Mouse (Mus musculus) olfactory bulb, adult 2 months (tissue): ENCODE measurements around the gene Acly. TPM values are rescaled to one million over a fixed set of nuclear protein-coding genes. Genes with fewer than 3 reads are reported as not detected.

Source experiments
- H3K27ac ChIP-seq: fragments of 200-500 bp; 2 replicates; pipeline ENCODE4 v1.5.1; 2012; ENCODE audit warnings: low read depth, low read length; ENCODE audit not compliant: insufficient read depth
- H3K4me1 ChIP-seq: fragments of 200-500 bp; 2 replicates; pipeline ENCODE4 v1.6.1; 2012; ENCODE audit warnings: low read length; ENCODE audit not compliant: control insufficient read depth, insufficient read depth
- H3K4me3 ChIP-seq: fragments of 200-500 bp; 2 replicates; pipeline ENCODE4 v1.5.1; 2012; ENCODE audit warnings: mild to moderate bottlenecking, low read depth, low read length, moderate library complexity; ENCODE audit not compliant: insufficient read depth
- CTCF ChIP-seq: fragments of 200-500 bp; IDR thresholded peaks from 2 replicates; pipeline ENCODE4 v1.5.1; 2012; ENCODE audit warnings: low read depth, mild to moderate bottlenecking, low read length, moderate library complexity; ENCODE audit not compliant: insufficient read depth
- POLR2A ChIP-seq: fragments of 200-500 bp; IDR thresholded peaks from 2 replicates; pipeline ENCODE4 v1.6.1; 2012; ENCODE audit warnings: mild to moderate bottlenecking, low read depth, low read length, moderate library complexity; ENCODE audit not compliant: insufficient read depth
- WGBS: fragments of 180-500 bp; shearing (Covaris S2); methylation state at CpG from one replicate; pipeline ENCODE4 v1.1.7; 2018; 5-methylcytosine and 5-hydroxymethylcytosine counted together
- polyA plus RNA-seq: library from polyadenylated mRNA; stranded (reverse); fragments of >200 nt; gene quantifications from 2 replicates; pipeline ENCODE4 v1.2.4, GENCODE M21; 2012; ENCODE audit warnings: low replicate concordance; ENCODE audit not compliant: missing spikeins, insufficient read depth, insufficient read length

The Acly gene
- polyA plus RNA-seq, 1 experiment, result not detected

- Histone ChIP-seq H3K4me1 (peaks cover 2% of the 10 kb centered on the region; the same call in 1 of the 2 replicates), H3K27ac (peak within 1 kb of the TSS; percentile 5), H3K4me3 (peak within 1 kb of the TSS; percentile 69)
- under 1% methylated on average over 83 of the region's 83 CpGs for WGBS
- TF ChIP-seq POLR2A (peak; percentile 98), CTCF (peak; percentile 56)
These were observed 55.4 kb downstream of the Acly start, which contains the start of gene Klhl11 for GRCm38 (mm10) chr11:100472197-100472934. Klhl11 (minus strand) TSS chr11:100472741.

- TF ChIP-seq POLR2A (no peak), CTCF (no peak)
- 2% methylated on average over 30 of the region's 30 CpGs for WGBS
These were observed 56.2 kb downstream of the Acly start for GRCm38 (mm10) chr11:100471352-100472196.

GRCm38 (mm10) chr11:100465833-100466232, 62.0 kb downstream of the Acly start:
- 63% methylated on average over 1 of the region's 1 CpGs for WGBS

More at GRCm38 (mm10) chr11:100471352-100472196, 56.2 kb downstream of the Acly start:
- peak overlapping the region; percentile 5; the same call in 1 of the 2 replicates for H3K27ac ChIP-seq
- peaks cover 2% of the 10 kb centered on the region; the same call in 1 of the 2 replicates for H3K4me1 ChIP-seq
- peak overlapping the region; percentile 69 for H3K4me3 ChIP-seq

GRCm38 (mm10) chr11:100465229-100465792, 62.5 kb downstream of the Acly start:
- no peak overlapping the region for H3K27ac ChIP-seq
- no peak overlapping the region for H3K4me3 ChIP-seq
- H3K4me1 ChIP-seq, result peaks cover 3% of the 10 kb centered on the region; the same call in 1 of the 2 replicates
- TF ChIP-seq CTCF, result no peak
- TF ChIP-seq POLR2A, result no peak
- 92% methylated on average over 1 of the region's 1 CpGs for WGBS

More at GRCm38 (mm10) chr11:100465833-100466232, 62.0 kb downstream of the Acly start:
- H3K4me3 ChIP-seq, result no peak overlapping the region
- TF ChIP-seq CTCF, result no peak
- TF ChIP-seq POLR2A, result no peak
- no peak overlapping the region for H3K27ac ChIP-seq
- H3K4me1 ChIP-seq, result peaks cover 4% of the 10 kb centered on the region; the same call in 1 of the 2 replicates

- Histone ChIP-seq H3K4me3 (no peak overlapping the region), H3K27ac (no peak overlapping the region), H3K4me1 (peaks cover 3% of the 10 kb centered on the region; the same call in 1 of the 2 replicates)
- 71% methylated on average over 10 of the region's 10 CpGs for WGBS
- TF ChIP-seq POLR2A (no peak), CTCF (no peak)
These were observed 65.1 kb downstream of the Acly start for GRCm38 (mm10) chr11:100462699-100463098.

GRCm38 (mm10) chr11:100457711-100458110, 70.1 kb downstream of the Acly start:
- no peak for TF ChIP-seq POLR2A
- TF ChIP-seq CTCF, result no peak
- no peak overlapping the region for H3K4me3 ChIP-seq
- peaks cover 1% of the 10 kb centered on the region; the same call in 1 of the 2 replicates for H3K4me1 ChIP-seq
- no peak overlapping the region for H3K27ac ChIP-seq
- 82% methylated on average over 5 of the region's 5 CpGs for WGBS

GRCm38 (mm10) chr11:100457247-100457646, 70.6 kb downstream of the Acly start:
- Histone ChIP-seq H3K4me3 (no peak overlapping the region), H3K27ac (no peak overlapping the region), H3K4me1 (no peaks in the 10 kb centered on the region)
- no peak for TF ChIP-seq CTCF
- no peak for TF ChIP-seq POLR2A
- 84% methylated on average over 4 of the region's 4 CpGs for WGBS

- Histone ChIP-seq H3K4me1 (peaks cover 5% of the 10 kb centered on the region), H3K27ac (no peak overlapping the region), H3K4me3 (no peak overlapping the region)
- TF ChIP-seq POLR2A (no peak), CTCF (no peak)
- 69% methylated on average over 6 of the region's 6 CpGs for WGBS
These were observed 85.2 kb downstream of the Acly start for GRCm38 (mm10) chr11:100442625-100443024.

- 87% methylated on average over 8 of the region's 8 CpGs for WGBS
- Histone ChIP-seq H3K27ac (peak within 1 kb of the TSS; percentile 56; the same call in 1 of the 2 replicates), H3K4me3 (peak within 1 kb of the TSS; percentile 93), H3K4me1 (peaks cover 5% of the 10 kb centered on the region)
- TF ChIP-seq CTCF (no peak), POLR2A (no peak)
These were observed 86.0 kb downstream of the Acly start, which contains the start of the genes Nt5c3b and Klhl10 for GRCm38 (mm10) chr11:100441797-100442196. Nt5c3b (minus strand) TSS chr11:100441808. Klhl10 (plus strand) TSS chr11:100441917.
